Mouse (Mus musculus): ENCODE measurements around the gene Soga1. TPM values are rescaled to one million over a fixed set of nuclear protein-coding genes. Genes with fewer than 3 reads are reported as not detected.
A peak's percentile ranks its signal among the peaks of the same experiment; 100 is the strongest.

Gene Soga1
- polyA plus RNA-seq, 1 experiment from 2014 or later = 8.1 TPM

- Histone ChIP-seq H3K36me3 (ENCODE audit: control insufficient read depth, insufficient read depth, low read length) (no peaks in the 10 kb centered on the region), H3K4me1 (ENCODE audit: control insufficient read depth, insufficient read depth, low read length) (peaks cover 42% of the 10 kb centered on the region), H3K27ac (ENCODE audit: low read length) (0 out of 2 replicates have a peak overlapping the region, but pooled peaks have one; percentile 27), H3K4me2 (replicated peaks; ENCODE audit: low read depth, low read length) (no peak overlapping the region), H3K9ac (replicated peaks; ENCODE audit: low read depth, low read length) (0 out of 2 replicates have a peak overlapping the region, but pooled peaks have one; percentile 6), H3K27me3 (ENCODE audit: control insufficient read depth, insufficient read depth, low read length) (no peaks in the 10 kb centered on the region), H3K4me3 (ENCODE audit: low read depth, low read length) (no peak overlapping the region), H3K9me3 (ENCODE audit: control insufficient read depth, low read depth, low read length) (no peaks in the 10 kb centered on the region)
- WGBS = 75% methylated on average over 14 of the region's 14 CpGs
- ATAC-seq (ENCODE audit: insufficient number of reproducible peaks, insufficient read depth, low FRiP score, low read depth) = no peak
Measured at GRCm38 (mm10) chr2:157064978-157065878, 13.8 kb downstream of the Soga1 start.

DNA sequence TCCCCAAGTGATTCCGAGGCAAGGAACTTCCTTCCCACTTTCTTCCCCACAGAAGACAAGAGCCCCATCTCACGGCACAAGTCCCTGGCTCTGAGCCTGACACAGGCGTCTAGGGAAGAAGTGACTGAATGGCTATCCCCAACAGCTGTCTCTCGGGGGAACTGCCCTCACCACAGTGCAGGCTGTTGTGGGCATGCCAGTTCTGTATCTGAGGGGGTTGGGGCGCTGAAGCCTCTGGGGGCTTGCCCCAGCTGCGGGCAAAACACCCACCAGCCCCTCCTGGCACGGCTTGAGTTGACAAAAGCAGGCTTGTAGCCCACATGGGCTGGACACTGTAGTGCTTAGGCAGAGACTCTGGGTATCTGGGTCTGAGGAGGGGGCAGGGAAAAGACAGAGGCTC lies 14.9 kb downstream of the Soga1 start:
- Histone ChIP-seq H3K4me1 (ENCODE audit: control insufficient read depth, insufficient read depth, low read length) (peaks cover 33% of the 10 kb centered on the region), H3K9ac (replicated peaks; ENCODE audit: low read depth, low read length) (no peak overlapping the region), H3K36me3 (ENCODE audit: control insufficient read depth, insufficient read depth, low read length) (peaks cover 6% of the 10 kb centered on the region; the same call in 1 of the 2 replicates), H3K27me3 (ENCODE audit: control insufficient read depth, insufficient read depth, low read length) (no peaks in the 10 kb centered on the region), H3K9me3 (ENCODE audit: control insufficient read depth, low read depth, low read length) (no peaks in the 10 kb centered on the region), H3K4me2 (replicated peaks; ENCODE audit: low read depth, low read length) (no peak overlapping the region), H3K27ac (ENCODE audit: low read length) (no peak overlapping the region), H3K4me3 (ENCODE audit: low read depth, low read length) (no peak overlapping the region)
- no peak for ATAC-seq (ENCODE audit: insufficient number of reproducible peaks, insufficient read depth, low FRiP score, low read depth)
- 66% methylated on average over 7 of the region's 7 CpGs for WGBS

DNA sequence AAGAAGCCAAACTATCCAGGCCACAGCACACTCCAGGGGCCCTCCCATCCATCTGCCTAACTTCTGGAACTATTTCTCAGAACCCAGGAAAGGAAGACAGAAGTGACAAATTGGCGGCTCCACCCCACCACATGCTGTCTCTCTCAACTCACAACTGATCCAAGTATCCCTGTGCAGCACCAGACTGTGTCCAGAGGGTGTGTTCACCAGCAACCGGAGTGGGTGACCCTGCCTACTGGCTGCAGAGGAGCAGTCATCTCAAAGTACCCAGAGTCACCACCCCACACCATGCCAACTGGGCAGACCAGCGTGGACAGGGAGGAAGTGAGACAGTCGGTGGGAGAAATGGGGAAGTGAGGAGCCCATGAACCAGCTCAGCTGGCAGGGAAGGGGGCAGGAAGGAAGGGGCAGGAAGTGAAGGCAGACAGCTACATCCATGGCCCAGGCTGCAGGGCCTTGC lies 15.8 kb downstream of the Soga1 start:
- H3K36me3 ChIP-seq (ENCODE audit: control insufficient read depth, insufficient read depth, low read length) = peaks cover 6% of the 10 kb centered on the region; the same call in 1 of the 2 replicates
- H3K27me3 ChIP-seq (ENCODE audit: control insufficient read depth, insufficient read depth, low read length) = no peaks in the 10 kb centered on the region
- H3K4me2 ChIP-seq (replicated peaks; ENCODE audit: low read depth, low read length) = no peak overlapping the region
- H3K4me3 ChIP-seq (ENCODE audit: low read depth, low read length) = no peak overlapping the region
- no peak overlapping the region for H3K27ac ChIP-seq (ENCODE audit: low read length)
- H3K9ac ChIP-seq (replicated peaks; ENCODE audit: low read depth, low read length) = no peak overlapping the region
- 69% methylated on average over 4 of the region's 4 CpGs for WGBS
- H3K9me3 ChIP-seq (ENCODE audit: control insufficient read depth, low read depth, low read length) = no peaks in the 10 kb centered on the region
- ATAC-seq (ENCODE audit: insufficient number of reproducible peaks, insufficient read depth, low FRiP score, low read depth) = no peak
- H3K4me1 ChIP-seq (ENCODE audit: control insufficient read depth, insufficient read depth, low read length) = peaks cover 32% of the 10 kb centered on the region; the same call in 1 of the 2 replicates

DNA sequence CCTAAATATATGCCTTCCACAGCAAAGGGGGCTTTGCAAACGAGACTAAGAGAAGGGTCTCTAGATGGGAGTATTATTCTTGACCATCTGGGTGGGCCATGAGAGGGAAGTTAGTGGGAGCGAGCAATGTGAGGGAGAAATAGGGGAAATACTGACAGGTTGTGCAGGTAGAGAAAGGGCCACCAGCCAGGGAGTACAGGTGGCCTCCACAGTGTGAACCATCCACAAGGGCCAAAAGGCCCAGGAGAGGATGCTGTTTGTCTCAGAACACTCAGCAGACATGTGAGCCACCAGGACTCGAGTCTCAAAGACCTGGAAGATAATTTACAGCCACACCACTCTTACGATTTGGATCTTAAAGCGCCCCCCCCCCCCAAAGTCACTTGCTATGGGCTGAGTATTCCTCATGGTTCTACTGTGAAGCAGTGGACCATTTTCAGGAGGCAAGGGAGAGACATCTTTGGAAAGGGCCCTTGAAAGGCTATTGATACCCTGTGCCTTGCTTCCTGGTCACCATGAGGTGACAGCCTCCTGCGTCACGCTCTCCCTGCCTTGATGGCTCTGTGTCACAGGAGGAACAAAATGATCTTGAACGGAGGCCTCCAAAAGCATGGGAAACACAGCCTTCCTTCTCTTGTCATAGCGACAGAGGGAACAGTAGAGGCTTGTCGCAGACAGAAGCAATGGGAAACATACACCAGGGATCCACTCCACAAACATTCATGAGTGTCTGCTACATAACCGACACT lies 18.3 kb downstream of the Soga1 start:
- H3K9ac ChIP-seq (replicated peaks; ENCODE audit: low read depth, low read length) = no peak overlapping the region
- peaks cover 23% of the 10 kb centered on the region; the same call in 1 of the 2 replicates for H3K4me1 ChIP-seq (ENCODE audit: control insufficient read depth, insufficient read depth, low read length)
- no peaks in the 10 kb centered on the region for H3K9me3 ChIP-seq (ENCODE audit: control insufficient read depth, low read depth, low read length)
- peaks cover 17% of the 10 kb centered on the region; the same call in 1 of the 2 replicates for H3K36me3 ChIP-seq (ENCODE audit: control insufficient read depth, insufficient read depth, low read length)
- H3K27ac ChIP-seq (ENCODE audit: low read length) = no peak overlapping the region
- no peak for ATAC-seq (ENCODE audit: insufficient number of reproducible peaks, insufficient read depth, low FRiP score, low read depth)
- no peak overlapping the region for H3K4me3 ChIP-seq (ENCODE audit: low read depth, low read length)
- no peaks in the 10 kb centered on the region for H3K27me3 ChIP-seq (ENCODE audit: control insufficient read depth, insufficient read depth, low read length)
- no peak overlapping the region for H3K4me2 ChIP-seq (replicated peaks; ENCODE audit: low read depth, low read length)
- WGBS = 87% methylated on average over 11 of the region's 11 CpGs

- peaks cover 17% of the 10 kb centered on the region; the same call in 1 of the 2 replicates for H3K36me3 ChIP-seq (ENCODE audit: control insufficient read depth, insufficient read depth, low read length)
- ATAC-seq (ENCODE audit: insufficient number of reproducible peaks, insufficient read depth, low FRiP score, low read depth) = no peak
- no peak overlapping the region for H3K9ac ChIP-seq (replicated peaks; ENCODE audit: low read depth, low read length)
- H3K4me1 ChIP-seq (ENCODE audit: control insufficient read depth, insufficient read depth, low read length) = peaks cover 16% of the 10 kb centered on the region; the same call in 1 of the 2 replicates
- no peak overlapping the region for H3K4me2 ChIP-seq (replicated peaks; ENCODE audit: low read depth, low read length)
- H3K9me3 ChIP-seq (ENCODE audit: control insufficient read depth, low read depth, low read length) = no peaks in the 10 kb centered on the region
- H3K27me3 ChIP-seq (ENCODE audit: control insufficient read depth, insufficient read depth, low read length) = no peaks in the 10 kb centered on the region
- no peak overlapping the region for H3K4me3 ChIP-seq (ENCODE audit: low read depth, low read length)
- H3K27ac ChIP-seq (ENCODE audit: low read length) = no peak overlapping the region
- WGBS = 89% methylated on average over 14 of the region's 14 CpGs
Measured at GRCm38 (mm10) chr2:157060037-157060436, 19.0 kb downstream of the Soga1 start.

- 60% methylated on average over 8 of the region's 8 CpGs for WGBS
- peaks cover 25% of the 10 kb centered on the region for H3K36me3 ChIP-seq (ENCODE audit: control insufficient read depth, insufficient read depth, low read length)
- no peak overlapping the region for H3K9ac ChIP-seq (replicated peaks; ENCODE audit: low read depth, low read length)
- peak overlapping the region; percentile 32 for H3K4me2 ChIP-seq (replicated peaks; ENCODE audit: low read depth, low read length)
- no peak overlapping the region for H3K4me3 ChIP-seq (ENCODE audit: low read depth, low read length)
- H3K4me1 ChIP-seq (ENCODE audit: control insufficient read depth, insufficient read depth, low read length) = peaks cover 16% of the 10 kb centered on the region; the same call in 1 of the 2 replicates
- H3K9me3 ChIP-seq (ENCODE audit: control insufficient read depth, low read depth, low read length) = no peaks in the 10 kb centered on the region
- peak overlapping the region; percentile 91; the same call in 1 of the 2 replicates for H3K27ac ChIP-seq (ENCODE audit: low read length)
- H3K27me3 ChIP-seq (ENCODE audit: control insufficient read depth, insufficient read depth, low read length) = no peaks in the 10 kb centered on the region
- ATAC-seq (ENCODE audit: insufficient number of reproducible peaks, insufficient read depth, low FRiP score, low read depth) = no peak
Measured at GRCm38 (mm10) chr2:157059166-157059565, 19.9 kb downstream of the Soga1 start.

DNA sequence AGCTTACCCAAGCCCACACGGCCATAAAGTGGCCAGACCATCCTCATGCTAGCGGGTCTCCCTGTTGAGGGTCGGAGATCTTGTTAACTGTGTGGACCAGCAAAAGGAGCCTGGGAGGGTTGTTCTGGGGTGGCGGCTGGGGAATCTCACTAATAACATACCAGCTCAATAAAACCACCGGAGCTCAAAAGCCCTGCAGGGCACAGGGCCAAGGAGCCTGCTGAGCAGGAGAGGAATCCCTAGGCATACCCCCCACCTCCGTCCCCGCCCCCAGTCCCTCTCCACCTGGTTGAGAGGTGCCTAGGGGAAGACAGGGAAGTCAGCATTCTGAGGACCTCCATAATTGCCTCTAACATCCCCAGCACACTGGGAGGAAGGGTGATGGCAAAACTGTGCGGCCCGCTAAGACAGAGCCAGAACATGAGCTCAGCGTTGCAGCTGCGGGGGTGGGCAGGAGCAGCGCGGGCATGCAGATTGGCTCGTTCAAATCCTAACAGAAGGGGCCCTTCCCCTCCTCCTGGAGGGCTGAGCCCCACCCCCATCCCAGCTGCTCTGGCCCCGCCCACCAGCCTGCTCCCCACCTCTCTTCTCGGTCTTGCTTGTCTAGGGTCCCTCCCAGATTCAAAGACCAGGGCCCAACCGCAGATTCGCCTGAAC lies 20.6 kb downstream of the Soga1 start:
- Histone ChIP-seq H3K9ac (replicated peaks; ENCODE audit: low read depth, low read length) (no peak overlapping the region), H3K4me3 (ENCODE audit: low read depth, low read length) (peak overlapping the region; percentile 14; the same call in 1 of the 2 replicates), H3K27me3 (ENCODE audit: control insufficient read depth, insufficient read depth, low read length) (no peaks in the 10 kb centered on the region), H3K4me2 (replicated peaks; ENCODE audit: low read depth, low read length) (peak overlapping the region; percentile 32), H3K27ac (ENCODE audit: low read length) (peak overlapping the region; percentile 91), H3K4me1 (ENCODE audit: control insufficient read depth, insufficient read depth, low read length) (peaks cover 16% of the 10 kb centered on the region; the same call in 1 of the 2 replicates), H3K36me3 (ENCODE audit: control insufficient read depth, insufficient read depth, low read length) (peaks cover 30% of the 10 kb centered on the region), H3K9me3 (ENCODE audit: control insufficient read depth, low read depth, low read length) (no peaks in the 10 kb centered on the region)
- peak; percentile 87 for ATAC-seq (ENCODE audit: insufficient number of reproducible peaks, insufficient read depth, low FRiP score, low read depth)
- WGBS = 12% methylated on average over 18 of the region's 18 CpGs

- Histone ChIP-seq H3K4me1 (ENCODE audit: control insufficient read depth, insufficient read depth, low read length) (peaks cover 13% of the 10 kb centered on the region; the same call in 1 of the 2 replicates), H3K27me3 (ENCODE audit: control insufficient read depth, insufficient read depth, low read length) (no peaks in the 10 kb centered on the region), H3K9ac (replicated peaks; ENCODE audit: low read depth, low read length) (no peak overlapping the region), H3K4me3 (ENCODE audit: low read depth, low read length) (no peak overlapping the region), H3K36me3 (ENCODE audit: control insufficient read depth, insufficient read depth, low read length) (peaks cover 37% of the 10 kb centered on the region), H3K4me2 (replicated peaks; ENCODE audit: low read depth, low read length) (no peak overlapping the region), H3K9me3 (ENCODE audit: control insufficient read depth, low read depth, low read length) (no peaks in the 10 kb centered on the region), H3K27ac (ENCODE audit: low read length) (no peak overlapping the region; the same call in 1 of the 2 replicates)
- ATAC-seq (ENCODE audit: insufficient number of reproducible peaks, insufficient read depth, low FRiP score, low read depth) = no peak
- 92% methylated on average over 4 of the region's 4 CpGs for WGBS
Measured at GRCm38 (mm10) chr2:157057758-157058157, 21.3 kb downstream of the Soga1 start.
